Mouse (Mus musculus): ENCODE measurements around the gene Zfp385c.
"Not testable (repeated sequence)": the region's sequence is repeated elsewhere in the genome, so short reads cannot be mapped to it uniquely, and the experiment has no call there.

Zfp385c gene

GRCm38 (mm10) chr11:100588462-100588861 lies 103.8 kb downstream of the Zfp385c start:
- DNase-seq: no peak

GRCm38 (mm10) chr11:100585148-100585547 lies 107.1 kb downstream of the Zfp385c start:
- no peak for DNase-seq

GRCm38 (mm10) chr11:100584561-100584961 lies 107.7 kb downstream of the Zfp385c start:
- no peak for DNase-seq

- no peak for DNase-seq
Observed at GRCm38 (mm10) chr11:100582836-100583235, 109.4 kb downstream of the Zfp385c start.

GRCm38 (mm10) chr11:100582413-100582812 lies 109.8 kb downstream of the Zfp385c start:
- not testable (repeated sequence) for DNase-seq

GRCm38 (mm10) chr11:100581756-100582155 lies 110.5 kb downstream of the Zfp385c start:
- peak; percentile 23 for DNase-seq

- no peak for DNase-seq
Observed at GRCm38 (mm10) chr11:100580275-100580674, 112.0 kb downstream of the Zfp385c start.

GRCm38 (mm10) chr11:100579116-100579799 lies 113.0 kb downstream of the Zfp385c start:
- peak; percentile 17 for DNase-seq

- no peak for DNase-seq
Observed at GRCm38 (mm10) chr11:100577852-100578599, 114.2 kb downstream of the Zfp385c start.
